Mouse (Mus musculus) forebrain, embryonic 14.5 days (tissue): ENCODE measurements around the gene Azin2. TPM values are rescaled to one million over a fixed set of nuclear protein-coding genes. Genes with fewer than 3 reads are reported as not detected.
A peak's percentile ranks its signal among the peaks of the same experiment; 100 is the strongest.

Source experiments
- ATAC-seq: fragments of 200-750 bp; cut with Nextera tagmentation; 2 replicates; pipeline ENCODE4 v1.8.0; 2017; ENCODE audit warnings: mild to moderate bottlenecking, moderate library complexity
- DNase-seq: peaks from one replicate; pipeline ENCODE4 v3.0.0-alpha.2; 2015; ENCODE audit warnings: low spot score
- H3K27ac ChIP-seq: fragments of 300-500 bp; sonication (generic); 2 replicates; pipeline ENCODE4 v1.5.1; 2014; ENCODE audit warnings: low read depth, mild to moderate bottlenecking, control low read depth, low read length, moderate library complexity
- H3K27me3 ChIP-seq: fragments of 300-500 bp; sonication (generic); replicated peaks from 2 replicates; pipeline ENCODE4 v1.6.1; 2014; ENCODE audit warnings: low read length, control low read depth, mixed read lengths; ENCODE audit not compliant: control insufficient read depth, insufficient read depth
- H3K36me3 ChIP-seq: fragments of 300-500 bp; sonication (generic); 2 replicates; pipeline ENCODE4 v1.6.1; 2014; ENCODE audit warnings: low read length, control low read depth; ENCODE audit not compliant: control insufficient read depth, insufficient read depth
- H3K4me1 ChIP-seq: fragments of 300-500 bp; sonication (generic); 2 replicates; pipeline ENCODE4 v1.6.1; 2014; ENCODE audit warnings: antibody characterized with exemption, low read length, control low read depth; ENCODE audit not compliant: control insufficient read depth, insufficient read depth
- H3K4me2 ChIP-seq: fragments of 300-500 bp; sonication (generic); 2 replicates; pipeline ENCODE4 v1.6.1; 2014; ENCODE audit warnings: mild to moderate bottlenecking, control low read depth, low read length
- H3K4me3 ChIP-seq: fragments of 300-500 bp; sonication (generic); 2 replicates; pipeline ENCODE4 v1.5.1; 2014; ENCODE audit warnings: low read depth, low read length, control low read depth
- H3K9ac ChIP-seq: fragments of 300-500 bp; sonication (generic); 2 replicates; pipeline ENCODE4 v1.6.1; 2014; ENCODE audit warnings: mild to moderate bottlenecking, low read length, control low read depth, moderate library complexity
- H3K9me3 ChIP-seq: fragments of 300-500 bp; sonication (generic); replicated peaks from 2 replicates; pipeline ENCODE4 v1.6.1; 2016; ENCODE audit warnings: low read length, control low read depth, mixed read lengths; ENCODE audit not compliant: control insufficient read depth
- WGBS: fragments of 180-500 bp; shearing (Covaris S2); extraction: QIAGEN DNeasy Blood & Tissue Kit; methylation state at CpG from one replicate; pipeline ENCODE4 v1.1.7; 2014; 5-methylcytosine and 5-hydroxymethylcytosine counted together
- polyA plus RNA-seq: library from polyadenylated mRNA; unstranded; fragments of >200 nt; fragmentation: Nextera tagmentation; extraction: Ambion mirVana; gene quantifications from 2 replicates; pipeline ENCODE4 v1.2.1, GENCODE M21; 2014

Gene Azin2
- 10.6 and 11.7 TPM in 2 replicates for polyA plus RNA-seq

DNA sequence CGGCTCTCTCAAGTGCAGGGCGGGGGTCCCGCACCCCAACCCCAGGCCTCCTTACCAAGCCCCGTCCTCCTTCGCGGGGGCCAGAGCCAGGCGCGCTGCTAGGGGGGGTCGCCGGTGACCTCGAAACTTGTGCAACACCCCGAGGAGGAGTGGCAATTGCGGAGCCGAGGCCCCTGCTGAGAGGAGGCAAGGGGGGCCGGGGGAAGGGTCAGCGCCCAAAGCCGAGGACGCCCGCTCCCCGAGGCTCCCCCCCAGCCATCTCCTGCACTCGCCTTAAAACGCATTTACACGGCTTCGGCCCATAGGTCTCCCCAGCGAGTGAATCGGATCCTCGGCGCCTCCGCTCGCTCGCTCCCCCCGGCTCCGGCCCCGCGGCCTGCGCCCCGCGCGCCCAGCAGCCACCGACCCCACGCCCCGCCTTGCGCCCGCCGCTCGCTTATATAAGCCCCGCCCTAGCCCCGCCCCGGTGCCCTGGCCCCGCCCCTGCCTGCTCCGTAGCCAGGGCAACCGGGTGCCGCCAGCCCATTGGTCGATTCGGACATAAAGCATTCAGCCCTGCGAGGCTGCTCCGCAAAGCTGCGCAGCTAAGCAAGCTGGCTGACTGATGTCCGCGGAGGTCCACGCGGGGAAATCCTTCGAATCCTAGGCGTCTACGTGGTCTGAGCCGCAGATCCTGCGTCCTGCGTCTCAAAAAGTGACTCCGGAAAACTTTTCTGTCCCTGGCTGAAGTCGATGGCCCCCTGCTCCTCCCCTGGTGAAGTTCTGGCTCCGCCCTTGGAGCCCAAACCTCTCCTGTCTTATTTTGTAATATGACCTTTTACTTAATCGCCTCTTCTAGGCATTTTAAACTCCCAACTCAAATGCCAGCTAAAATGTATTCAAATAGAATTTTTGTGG, at the start of gene Azin2:
Gene Azin2, minus strand, starts transcription at position 414 of the 897 bp plus-strand sequence.
- H3K9me3 ChIP-seq, result no peaks in the 10 kb centered on the region
- peak within 1 kb of the TSS; percentile 85 for H3K9ac ChIP-seq
- WGBS, result 1% methylated on average over 71 of the region's 72 CpGs
- DNase-seq (peak; percentile 95), ATAC-seq (peak; percentile 95)
- no peaks in the 10 kb centered on the region for H3K27me3 ChIP-seq
- H3K27ac ChIP-seq, result no peak within 1 kb of the TSS
- peaks cover 23% of the 10 kb centered on the region for H3K4me1 ChIP-seq
- H3K4me3 ChIP-seq, result peak within 1 kb of the TSS; percentile 68
- H3K4me2 ChIP-seq, result peak within 1 kb of the TSS; percentile 92
- H3K36me3 ChIP-seq, result no peaks in the 10 kb centered on the region

DNA sequence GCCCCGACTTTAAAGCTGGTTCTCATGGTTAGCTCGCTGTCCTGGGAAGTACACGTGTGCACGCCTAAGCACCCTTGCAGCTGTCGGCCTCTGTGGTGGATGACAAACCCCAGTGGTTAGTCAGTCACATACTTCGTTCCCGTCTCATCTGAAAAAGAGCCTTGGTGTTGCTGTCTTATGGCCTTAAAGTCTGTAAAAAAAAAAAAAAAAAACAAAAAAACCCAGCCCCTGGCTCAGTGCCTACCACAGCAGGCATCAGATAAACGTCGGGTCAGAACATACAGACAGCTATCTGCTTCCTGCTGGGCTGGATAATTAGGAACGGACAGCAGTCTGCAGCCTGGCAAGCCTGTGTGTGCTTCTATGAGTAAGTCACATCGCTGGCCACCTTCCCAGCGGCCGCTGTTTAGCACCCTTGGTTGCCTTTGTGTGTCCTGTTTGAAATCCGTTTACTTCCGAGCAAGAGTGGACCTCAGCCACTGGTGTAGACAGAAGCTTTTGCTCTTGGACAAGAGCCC, 49.4 kb upstream of the Azin2 start:
- no peak for ATAC-seq
- no peak overlapping the region for H3K9ac ChIP-seq
- 32% methylated on average over 15 of the region's 15 CpGs for WGBS
- DNase-seq, result peak; percentile 72
- no peak overlapping the region for H3K4me3 ChIP-seq
- H3K27me3 ChIP-seq, result no peaks in the 10 kb centered on the region
- H3K36me3 ChIP-seq, result peaks cover 34% of the 10 kb centered on the region
- no peak overlapping the region for H3K27ac ChIP-seq
- no peaks in the 10 kb centered on the region for H3K9me3 ChIP-seq
- H3K4me1 ChIP-seq, result no peaks in the 10 kb centered on the region
- no peak overlapping the region for H3K4me2 ChIP-seq

DNA sequence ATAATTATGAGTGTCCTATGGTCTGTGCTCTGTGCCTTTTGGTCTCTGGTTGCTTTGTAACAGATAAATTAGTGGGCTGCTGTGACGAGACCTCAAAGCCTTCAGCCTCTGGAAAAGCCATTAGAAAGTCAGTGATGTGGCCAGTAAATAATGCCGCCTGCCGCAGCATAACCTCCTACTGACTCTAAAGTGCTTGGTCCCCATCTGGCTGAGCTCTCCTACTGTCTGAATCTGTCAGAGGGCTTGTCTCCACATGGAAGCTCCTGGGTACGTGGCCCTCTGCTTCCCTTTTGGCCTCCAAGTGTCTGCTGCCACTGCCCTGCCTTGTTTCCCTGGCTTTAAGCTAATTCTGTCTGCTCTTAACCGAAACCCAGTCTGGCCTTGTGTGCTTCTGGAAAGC, 47.3 kb upstream of the Azin2 start:
- H3K9ac ChIP-seq, result no peak overlapping the region
- H3K4me3 ChIP-seq, result no peak overlapping the region
- no peak overlapping the region for H3K27ac ChIP-seq
- DNase-seq (no peak), ATAC-seq (no peak)
- no peaks in the 10 kb centered on the region for H3K9me3 ChIP-seq
- 84% methylated on average over 5 of the region's 5 CpGs for WGBS
- no peaks in the 10 kb centered on the region for H3K4me1 ChIP-seq
- H3K4me2 ChIP-seq, result no peak overlapping the region
- H3K36me3 ChIP-seq, result peaks cover 44% of the 10 kb centered on the region
- no peaks in the 10 kb centered on the region for H3K27me3 ChIP-seq

DNA sequence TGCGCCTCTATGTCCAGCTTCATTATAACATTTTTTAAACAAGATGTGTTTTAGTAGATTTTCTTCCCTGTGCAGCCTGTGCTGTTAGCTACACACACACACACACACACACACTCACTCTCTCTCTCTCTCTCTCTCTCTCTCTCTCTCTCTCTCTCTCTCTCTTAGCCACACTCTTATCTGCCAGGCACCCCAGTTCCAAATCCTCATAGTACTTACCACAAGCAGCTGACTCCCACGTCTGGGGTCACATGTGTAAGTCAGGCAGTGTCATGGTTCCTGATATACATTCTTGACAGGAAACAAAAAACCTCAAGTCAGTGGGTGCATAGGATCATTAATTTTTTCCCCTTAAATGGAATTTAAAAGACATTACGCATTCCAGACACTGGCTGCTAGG, 46.4 kb upstream of the Azin2 start:
- peaks cover 50% of the 10 kb centered on the region for H3K36me3 ChIP-seq
- no peak overlapping the region for H3K4me2 ChIP-seq
- no peaks in the 10 kb centered on the region for H3K27me3 ChIP-seq
- H3K4me3 ChIP-seq, result no peak overlapping the region
- no peaks in the 10 kb centered on the region for H3K9me3 ChIP-seq
- 89% methylated on average over 3 of the region's 3 CpGs for WGBS
- no peaks in the 10 kb centered on the region for H3K4me1 ChIP-seq
- ATAC-seq, result no peak
- DNase-seq, result no peak
- H3K27ac ChIP-seq, result no peak overlapping the region
- H3K9ac ChIP-seq, result no peak overlapping the region

DNA sequence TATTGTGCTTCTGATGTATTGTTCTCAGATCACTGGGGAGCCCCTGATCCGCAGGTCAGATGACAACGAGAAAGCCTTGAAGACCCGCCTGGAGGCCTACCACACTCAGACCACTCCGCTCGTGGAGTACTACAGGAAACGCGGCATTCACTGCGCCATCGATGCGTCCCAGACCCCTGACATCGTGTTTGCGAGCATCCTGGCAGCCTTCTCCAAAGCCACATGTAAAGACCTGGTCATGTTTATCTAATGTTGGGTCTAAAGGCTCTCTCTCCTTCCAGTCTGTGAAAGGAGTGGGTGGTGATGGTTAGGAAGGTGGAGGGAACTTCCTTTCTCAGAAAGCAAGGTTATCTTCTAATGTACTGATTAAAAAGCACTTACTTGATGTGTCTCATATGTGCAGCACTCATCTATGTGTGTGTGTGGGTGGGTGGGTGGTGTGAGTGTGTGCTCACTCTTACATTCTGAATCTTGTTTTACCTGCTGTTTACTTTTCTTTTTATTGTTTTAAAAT, 45.8 kb upstream of the Azin2 start:
- no peak for DNase-seq
- Histone ChIP-seq H3K27ac (no peak overlapping the region), H3K4me1 (no peaks in the 10 kb centered on the region), H3K9ac (no peak overlapping the region), H3K27me3 (no peaks in the 10 kb centered on the region), H3K36me3 (peaks cover 55% of the 10 kb centered on the region), H3K4me3 (no peak overlapping the region), H3K9me3 (no peaks in the 10 kb centered on the region), H3K4me2 (no peak overlapping the region)
- ATAC-seq, result no peak
- 78% methylated on average over 12 of the region's 12 CpGs for WGBS

DNA sequence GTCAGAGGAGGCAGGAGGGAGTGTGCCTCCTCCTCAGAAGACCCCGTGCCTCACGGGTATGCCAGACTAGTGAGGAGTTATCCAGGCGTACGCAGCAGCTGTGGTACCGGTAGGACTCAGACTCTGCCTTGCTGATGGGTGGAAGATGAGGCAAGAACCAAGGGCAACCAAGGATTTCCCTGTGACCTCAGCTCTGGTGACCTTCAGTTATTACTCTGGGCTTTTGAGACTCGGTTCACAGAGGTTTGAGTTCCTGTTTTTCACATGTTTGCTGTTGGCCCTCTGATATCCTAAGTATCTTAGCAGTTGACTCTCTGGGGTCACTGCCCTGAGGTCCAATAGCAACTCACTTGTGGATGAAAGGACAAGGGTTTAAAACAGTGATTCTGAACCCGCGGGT, 41.5 kb upstream of the Azin2 start:
- WGBS, result 81% methylated on average over 8 of the region's 8 CpGs
- Histone ChIP-seq H3K4me3 (no peak overlapping the region), H3K36me3 (peaks cover 82% of the 10 kb centered on the region), H3K9me3 (no peaks in the 10 kb centered on the region), H3K4me1 (no peaks in the 10 kb centered on the region), H3K4me2 (no peak overlapping the region), H3K9ac (no peak overlapping the region), H3K27ac (no peak overlapping the region), H3K27me3 (no peaks in the 10 kb centered on the region)
- ATAC-seq (no peak), DNase-seq (no peak)

DNA sequence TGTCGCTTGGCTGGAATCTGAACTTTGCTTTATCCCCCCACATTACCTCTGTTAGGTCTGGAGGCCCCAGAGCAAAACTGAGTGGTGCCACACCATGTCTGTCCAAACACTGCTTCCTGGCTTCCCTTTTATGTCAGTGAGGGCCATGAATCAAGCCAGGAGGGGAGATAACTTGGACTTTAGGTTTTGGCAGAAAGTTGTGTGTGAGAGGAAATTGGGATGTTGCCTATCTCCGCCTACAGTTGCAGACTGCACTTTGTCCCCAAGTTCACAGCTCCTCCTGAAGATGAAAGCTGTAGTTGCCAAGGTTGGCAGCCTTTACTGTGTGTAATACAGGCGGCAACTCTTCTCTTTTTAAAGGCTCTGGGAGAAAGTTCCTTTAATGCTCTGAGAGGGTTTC, 38.5 kb upstream of the Azin2 start:
- Histone ChIP-seq H3K4me2 (no peak overlapping the region), H3K27me3 (no peaks in the 10 kb centered on the region), H3K9me3 (no peaks in the 10 kb centered on the region), H3K27ac (no peak overlapping the region), H3K9ac (no peak overlapping the region), H3K4me3 (no peak overlapping the region), H3K4me1 (no peaks in the 10 kb centered on the region), H3K36me3 (peaks cover 61% of the 10 kb centered on the region)
- DNase-seq (no peak), ATAC-seq (no peak)
- 95% methylated on average over 3 of the region's 3 CpGs for WGBS

DNA sequence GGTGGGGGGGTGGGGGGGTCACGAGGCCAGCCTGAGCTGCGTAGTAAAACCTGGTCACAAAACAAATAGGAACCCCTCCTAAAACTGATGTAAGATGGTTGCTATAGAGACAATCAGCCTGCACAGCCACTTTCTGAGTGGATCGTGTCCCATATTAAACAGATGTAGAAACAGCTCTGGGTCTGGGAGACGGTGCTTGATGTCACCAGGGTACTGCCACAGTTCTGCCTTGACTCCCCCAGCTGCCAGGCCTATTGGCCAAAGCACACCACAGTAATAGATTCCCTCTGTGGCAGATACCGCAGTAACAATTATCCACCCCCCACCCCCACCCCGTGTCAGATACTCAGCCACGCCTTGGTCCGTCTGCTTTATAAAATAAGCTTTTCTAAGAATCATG, 36.2 kb upstream of the Azin2 start:
- H3K9ac ChIP-seq, result no peak overlapping the region
- WGBS, result 86% methylated on average over 8 of the region's 8 CpGs
- ATAC-seq (no peak), DNase-seq (no peak)
- H3K4me3 ChIP-seq, result no peak overlapping the region
- H3K9me3 ChIP-seq, result no peaks in the 10 kb centered on the region
- peaks cover 11% of the 10 kb centered on the region for H3K4me1 ChIP-seq
- peaks cover 48% of the 10 kb centered on the region for H3K36me3 ChIP-seq
- H3K27me3 ChIP-seq, result no peaks in the 10 kb centered on the region
- no peak overlapping the region for H3K27ac ChIP-seq
- no peak overlapping the region for H3K4me2 ChIP-seq

DNA sequence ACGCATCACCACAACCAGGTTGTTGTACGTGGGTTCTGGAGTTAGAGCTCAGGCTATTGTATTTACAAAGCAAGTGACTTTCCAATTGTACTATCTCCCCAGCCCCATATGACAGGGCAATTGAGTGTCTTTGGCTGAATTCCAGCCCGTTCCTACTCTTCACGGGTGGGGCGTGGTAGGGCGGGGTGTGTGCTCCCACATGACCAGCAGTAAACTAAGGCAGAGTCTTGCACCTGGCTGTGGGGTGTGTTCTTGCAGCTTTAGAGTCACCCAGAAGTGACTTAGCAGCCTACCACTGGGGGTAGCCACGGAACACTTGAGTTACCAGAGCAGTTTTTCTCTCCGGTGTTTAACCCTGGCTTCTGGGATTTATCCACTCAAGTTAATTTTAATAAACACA, 35.0 kb upstream of the Azin2 start:
- Histone ChIP-seq H3K4me1 (peaks cover 11% of the 10 kb centered on the region), H3K4me2 (no peak overlapping the region), H3K27me3 (no peaks in the 10 kb centered on the region), H3K36me3 (peaks cover 38% of the 10 kb centered on the region), H3K9me3 (no peaks in the 10 kb centered on the region), H3K4me3 (no peak overlapping the region), H3K27ac (no peak overlapping the region), H3K9ac (no peak overlapping the region)
- no peak for ATAC-seq
- no peak for DNase-seq
- 76% methylated on average over 8 of the region's 8 CpGs for WGBS
